Mouse (Mus musculus): ENCODE measurements at regions not wholly inside any gene's neighbourhood (a gene's known extent, or its start where the extent isn't known, plus 50 kb on each side); places are given as distances from the start of the nearest gene placed in this dataset.

DNA sequence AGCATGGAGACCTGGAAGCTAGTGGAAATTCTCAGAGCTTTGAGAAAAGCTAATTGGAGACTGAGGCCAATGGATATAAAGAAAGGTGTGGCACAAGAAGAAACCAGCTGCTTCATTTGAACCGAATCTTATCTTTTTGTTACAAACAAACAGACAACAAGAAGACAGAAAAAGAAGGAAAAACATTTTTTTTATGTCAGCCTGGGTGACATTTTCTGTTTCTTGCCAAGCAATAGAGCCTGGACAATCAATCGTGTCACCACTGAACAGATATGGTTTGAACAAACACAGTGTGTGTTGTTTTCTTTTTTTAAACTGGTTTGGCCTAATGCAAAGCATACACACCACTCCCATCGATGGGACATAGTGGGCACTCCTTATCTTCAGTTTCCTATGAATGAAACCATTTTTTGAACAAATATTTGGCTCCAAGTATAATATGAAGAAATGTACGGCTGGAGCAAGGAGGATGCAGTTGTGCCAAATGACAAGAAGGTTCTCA lies 244.3 kb upstream of the G2e3 start:
- TF ChIP-seq MYOD1 (IDR thresholded peaks at IDR 0.05; ENCODE audit: control insufficient read depth in 1 of 3, insufficient read length in 2 of 3, low read depth in 2 of 3) (no peak), E2F4 (IDR thresholded peaks at IDR 0.05; ENCODE audit: insufficient read depth) (no peak), REST (IDR thresholded peaks at IDR 0.05; ENCODE audit: insufficient read depth, insufficient read length) (no peak), CEBPB (IDR thresholded peaks at IDR 0.05; ENCODE audit: insufficient read depth, poor library complexity, severe bottlenecking) (no peak), TCF12 (IDR thresholded peaks at IDR 0.05; ENCODE audit: insufficient read depth, poor library complexity, severe bottlenecking) (no peak), MYOG (IDR thresholded peaks at IDR 0.05; ENCODE audit: control insufficient read depth in 1 of 3, insufficient read depth in 1 of 3, insufficient read length in 2 of 3, low read depth in 2 of 3) (no peak), POLR2A (IDR thresholded peaks at IDR 0.05; ENCODE audit: insufficient read length, low read depth) (no peak), USF1 (IDR thresholded peaks at IDR 0.05; ENCODE audit: low read depth) (no peak), SRF (IDR thresholded peaks at IDR 0.05; ENCODE audit: control insufficient read depth, insufficient read length, low read depth) (no peak), POLR2AphosphoS2 (IDR thresholded peaks at IDR 0.05; ENCODE audit: insufficient read length, low read depth) (no peak), TCF3 (IDR thresholded peaks at IDR 0.05; ENCODE audit: insufficient read length, low read depth) (no peak), MAX (IDR thresholded peaks at IDR 0.05; ENCODE audit: low read depth) (no peak)
- H3K79me2 ChIP-seq (ENCODE audit: control insufficient read depth, insufficient read depth) = no peaks in the 10 kb centered on the region
- no peak overlapping the region for H3ac ChIP-seq (ENCODE audit: control insufficient read depth, insufficient read length)
- H3K4me2 ChIP-seq (ENCODE audit: low read depth) = no peak overlapping the region
- H3K36me3 ChIP-seq (ENCODE audit: control insufficient read depth, insufficient read depth) = no peaks in the 10 kb centered on the region
- H3K27me3 ChIP-seq (ENCODE audit: control insufficient read depth, insufficient read depth, insufficient read length) = no peaks in the 10 kb centered on the region
- H3K4me3 ChIP-seq = no peak overlapping the region

GRCm38 (mm10) chr12:51101636-51102035 lies 246.2 kb upstream of the G2e3 start:
- H3ac ChIP-seq (ENCODE audit: control insufficient read depth, insufficient read length) = no peak overlapping the region
- H3K79me2 ChIP-seq (ENCODE audit: control insufficient read depth, insufficient read depth) = no peaks in the 10 kb centered on the region
- H3K4me2 ChIP-seq (ENCODE audit: low read depth) = no peak overlapping the region
- no peaks in the 10 kb centered on the region for H3K27me3 ChIP-seq (ENCODE audit: control insufficient read depth, insufficient read depth, insufficient read length)
- no peaks in the 10 kb centered on the region for H3K36me3 ChIP-seq (ENCODE audit: control insufficient read depth, insufficient read depth)
- no peak for TF ChIP-seq CEBPB (IDR thresholded peaks at IDR 0.05; ENCODE audit: insufficient read depth, poor library complexity, severe bottlenecking)
- no peak for TF ChIP-seq MAX (IDR thresholded peaks at IDR 0.05; ENCODE audit: low read depth)
- no peak for TF ChIP-seq E2F4 (IDR thresholded peaks at IDR 0.05; ENCODE audit: insufficient read depth)
- TF ChIP-seq SRF (IDR thresholded peaks at IDR 0.05; ENCODE audit: control insufficient read depth, insufficient read length, low read depth) = no peak
- TF ChIP-seq TCF3 (IDR thresholded peaks at IDR 0.05; ENCODE audit: insufficient read length, low read depth) = no peak
- TF ChIP-seq MYOD1 (IDR thresholded peaks at IDR 0.05; ENCODE audit: control insufficient read depth in 1 of 3, insufficient read length in 2 of 3, low read depth in 2 of 3) = no peak
- TF ChIP-seq TCF12 (IDR thresholded peaks at IDR 0.05; ENCODE audit: insufficient read depth, poor library complexity, severe bottlenecking) = no peak
- TF ChIP-seq POLR2A (IDR thresholded peaks at IDR 0.05; ENCODE audit: insufficient read length, low read depth) = no peak
- TF ChIP-seq MYOG (IDR thresholded peaks at IDR 0.05; ENCODE audit: control insufficient read depth in 1 of 3, insufficient read depth in 1 of 3, insufficient read length in 2 of 3, low read depth in 2 of 3) = no peak
- no peak for TF ChIP-seq REST (IDR thresholded peaks at IDR 0.05; ENCODE audit: insufficient read depth, insufficient read length)
- no peak for TF ChIP-seq USF1 (IDR thresholded peaks at IDR 0.05; ENCODE audit: low read depth)
- no peak for TF ChIP-seq POLR2AphosphoS2 (IDR thresholded peaks at IDR 0.05; ENCODE audit: insufficient read length, low read depth)
- H3K4me3 ChIP-seq = no peak overlapping the region

- Histone ChIP-seq H3K27me3 (ENCODE audit: control insufficient read depth, insufficient read depth, insufficient read length) (no peaks in the 10 kb centered on the region), H3K4me3 (no peak overlapping the region), H3K36me3 (ENCODE audit: control insufficient read depth, insufficient read depth) (no peaks in the 10 kb centered on the region), H3ac (ENCODE audit: control insufficient read depth, insufficient read length) (no peak overlapping the region), H3K79me2 (ENCODE audit: control insufficient read depth, insufficient read depth) (no peaks in the 10 kb centered on the region), H3K4me2 (ENCODE audit: low read depth) (no peak overlapping the region)
- TF ChIP-seq REST (IDR thresholded peaks at IDR 0.05; ENCODE audit: insufficient read depth, insufficient read length) (no peak), MYOD1 (IDR thresholded peaks at IDR 0.05; ENCODE audit: control insufficient read depth in 1 of 3, insufficient read length in 2 of 3, low read depth in 2 of 3) (no peak), MYOG (IDR thresholded peaks at IDR 0.05; ENCODE audit: control insufficient read depth in 1 of 3, insufficient read depth in 1 of 3, insufficient read length in 2 of 3, low read depth in 2 of 3) (no peak), TCF12 (IDR thresholded peaks at IDR 0.05; ENCODE audit: insufficient read depth, poor library complexity, severe bottlenecking) (no peak), CEBPB (IDR thresholded peaks at IDR 0.05; ENCODE audit: insufficient read depth, poor library complexity, severe bottlenecking) (no peak), SRF (IDR thresholded peaks at IDR 0.05; ENCODE audit: control insufficient read depth, insufficient read length, low read depth) (no peak), MAX (IDR thresholded peaks at IDR 0.05; ENCODE audit: low read depth) (no peak), POLR2AphosphoS2 (IDR thresholded peaks at IDR 0.05; ENCODE audit: insufficient read length, low read depth) (no peak), TCF3 (IDR thresholded peaks at IDR 0.05; ENCODE audit: insufficient read length, low read depth) (no peak)
Observed at GRCm38 (mm10) chr12:51100868-51101267, 247.0 kb upstream of the G2e3 start.

GRCm38 (mm10) chr12:51095974-51096373 lies 251.9 kb upstream of the G2e3 start:
- Histone ChIP-seq H3K27me3 (ENCODE audit: control insufficient read depth, insufficient read depth, insufficient read length) (no peaks in the 10 kb centered on the region), H3K4me2 (ENCODE audit: low read depth) (no peak overlapping the region), H3K79me2 (ENCODE audit: control insufficient read depth, insufficient read depth) (no peaks in the 10 kb centered on the region), H3K36me3 (ENCODE audit: control insufficient read depth, insufficient read depth) (no peaks in the 10 kb centered on the region), H3K4me3 (no peak overlapping the region), H3ac (ENCODE audit: control insufficient read depth, insufficient read length) (no peak overlapping the region)
- TF ChIP-seq E2F4 (IDR thresholded peaks at IDR 0.05; ENCODE audit: insufficient read depth) (no peak), MAX (IDR thresholded peaks at IDR 0.05; ENCODE audit: low read depth) (no peak), TCF3 (IDR thresholded peaks at IDR 0.05; ENCODE audit: insufficient read length, low read depth) (no peak)

- TF ChIP-seq POLR2AphosphoS2 (IDR thresholded peaks at IDR 0.05; ENCODE audit: insufficient read length, low read depth) = no peak
- no peak for TF ChIP-seq USF1 (IDR thresholded peaks at IDR 0.05; ENCODE audit: low read depth)
- no peak for TF ChIP-seq REST (IDR thresholded peaks at IDR 0.05; ENCODE audit: insufficient read depth, insufficient read length)
- no peak for TF ChIP-seq SRF (IDR thresholded peaks at IDR 0.05; ENCODE audit: control insufficient read depth, insufficient read length, low read depth)
- TF ChIP-seq MAX (IDR thresholded peaks at IDR 0.05; ENCODE audit: low read depth) = no peak
- H3K4me2 ChIP-seq (ENCODE audit: low read depth) = no peak overlapping the region
Observed at GRCm38 (mm10) chr12:51089324-51089723, 258.5 kb upstream of the G2e3 start.

More at GRCm38 (mm10) chr12:51089324-51089723, 258.5 kb upstream of the G2e3 start:
- Histone ChIP-seq H3K4me3 (no peak overlapping the region), H3K79me2 (ENCODE audit: control insufficient read depth, insufficient read depth) (no peaks in the 10 kb centered on the region), H3K36me3 (ENCODE audit: control insufficient read depth, insufficient read depth) (no peaks in the 10 kb centered on the region), H3K27me3 (ENCODE audit: control insufficient read depth, insufficient read depth, insufficient read length) (no peaks in the 10 kb centered on the region), H3ac (ENCODE audit: control insufficient read depth, insufficient read length) (no peak overlapping the region)

Measured in myocyte (in vitro differentiated cells).